Mouse (Mus musculus) thymus, adult 2 months (tissue): ENCODE data around the gene Kat6b. TPM values are rescaled to one million over a fixed set of nuclear protein-coding genes. Genes with fewer than 3 reads are reported as not detected.

Experiments
- DNase-seq: peaks from one replicate; pipeline ENCODE4 v3.0.0; 2021
- H3K27ac ChIP-seq: fragments of 200-500 bp; 2 replicates; pipeline ENCODE4 v1.5.1; 2012; ENCODE audit warnings: low read length, control low read depth; ENCODE audit not compliant: control insufficient read depth, insufficient read depth
- H3K27me3 ChIP-seq: fragments of 200-500 bp; 2 replicates; pipeline ENCODE4 v1.6.1; 2012; ENCODE audit warnings: mild to moderate bottlenecking, low read length, moderate library complexity, mixed read lengths; ENCODE audit not compliant: control insufficient read depth, insufficient read depth
- H3K36me3 ChIP-seq: fragments of 200-500 bp; 2 replicates; pipeline ENCODE4 v1.6.1; 2012; ENCODE audit warnings: mild to moderate bottlenecking, low read length, moderate library complexity; ENCODE audit not compliant: control insufficient read depth, insufficient read depth
- H3K4me1 ChIP-seq: fragments of 200-500 bp; replicated peaks from 2 replicates; pipeline ENCODE4 v1.6.1; 2012; ENCODE audit warnings: low read length; ENCODE audit not compliant: control insufficient read depth, insufficient read depth
- H3K4me3 ChIP-seq: fragments of 200-500 bp; 2 replicates; pipeline ENCODE4 v1.5.1; 2012; ENCODE audit warnings: mild to moderate bottlenecking, low read length, control low read depth, moderate library complexity; ENCODE audit not compliant: control insufficient read depth, insufficient read depth
- CTCF ChIP-seq: fragments of 200-500 bp; IDR thresholded peaks from 2 replicates; pipeline ENCODE4 v1.5.1; 2012; ENCODE audit warnings: mild to moderate bottlenecking, control low read depth, low read length, moderate library complexity, borderline replicate concordance; ENCODE audit not compliant: control insufficient read depth, poor library complexity, insufficient read depth; ENCODE audit errors: extremely low read depth
- POLR2A ChIP-seq: fragments of 200-500 bp; IDR thresholded peaks from 2 replicates; pipeline ENCODE4 v1.6.1; 2012; ENCODE audit warnings: mild to moderate bottlenecking, low read length, control low read depth, moderate library complexity; ENCODE audit not compliant: control insufficient read depth, poor library complexity, insufficient read depth; ENCODE audit errors: extremely low read depth
- WGBS: fragments of 180-500 bp; shearing (Covaris S2); methylation state at CpG from one replicate; pipeline ENCODE4 v1.1.7; 2018; 5-methylcytosine and 5-hydroxymethylcytosine counted together
- polyA plus RNA-seq: library from polyadenylated mRNA; depleted of rRNA; stranded (reverse); fragments of >200 nt; gene quantifications from 2 replicates; pipeline ENCODE4 v1.2.3, GENCODE M21; 2012

The Kat6b gene
- polyA plus RNA-seq, 1 experiment: 16.6 TPM

- Histone ChIP-seq H3K36me3 (no peaks in the 10 kb centered on the region), H3K4me3 (no peak overlapping the region), H3K4me1 (peaks cover 16% of the 10 kb centered on the region), H3K27me3 (no peaks in the 10 kb centered on the region), H3K27ac (no peak overlapping the region)
- TF ChIP-seq CTCF (no peak), POLR2A (no peak)
- DNase-seq: no peak
- 21% methylated on average over 8 of the region's 8 CpGs for WGBS
Measured at GRCm38 (mm10) chr14:21679631-21680201, 198.5 kb downstream of the Kat6b start.

GRCm38 (mm10) chr14:21682681-21683129 is 201.5 kb downstream of the Kat6b start:
- no peak overlapping the region for H3K4me3 ChIP-seq
- TF ChIP-seq POLR2A (no peak), CTCF (no peak)
- H3K4me1 ChIP-seq: peaks cover 14% of the 10 kb centered on the region
- no peaks in the 10 kb centered on the region for H3K36me3 ChIP-seq
- WGBS: 8% methylated on average over 9 of the region's 9 CpGs
- H3K27ac ChIP-seq: no peak overlapping the region
- peak; percentile 78 for DNase-seq
- no peaks in the 10 kb centered on the region for H3K27me3 ChIP-seq

- WGBS: 95% methylated on average over 4 of the region's 4 CpGs
- H3K4me3 ChIP-seq: no peak overlapping the region
- peaks cover 14% of the 10 kb centered on the region for H3K4me1 ChIP-seq
- H3K27me3 ChIP-seq: no peaks in the 10 kb centered on the region
- no peaks in the 10 kb centered on the region for H3K36me3 ChIP-seq
- no peak for TF ChIP-seq POLR2A
- no peak for TF ChIP-seq CTCF
- H3K27ac ChIP-seq: peak overlapping the region; percentile 23; the same call in 1 of the 2 replicates
- no peak for DNase-seq
Measured at GRCm38 (mm10) chr14:21683834-21684233, 202.6 kb downstream of the Kat6b start.

- Histone ChIP-seq H3K4me1 (peaks cover 4% of the 10 kb centered on the region), H3K36me3 (no peaks in the 10 kb centered on the region), H3K27me3 (no peaks in the 10 kb centered on the region), H3K27ac (no peak overlapping the region), H3K4me3 (no peak overlapping the region)
- no peak for DNase-seq
- 94% methylated on average over 10 of the region's 10 CpGs for WGBS
- TF ChIP-seq CTCF (no peak), POLR2A (no peak)
Measured at GRCm38 (mm10) chr14:21685411-21686146, 204.3 kb downstream of the Kat6b start.

- DNase-seq: no peak
- no peak overlapping the region for H3K4me3 ChIP-seq
- 83% methylated on average over 49 of the region's 49 CpGs for WGBS
Measured at GRCm38 (mm10) chr14:21686376-21687279, 205.4 kb downstream of the Kat6b start.

GRCm38 (mm10) chr14:21691070-21691469 is 209.8 kb downstream of the Kat6b start:
- Histone ChIP-seq H3K27me3 (no peaks in the 10 kb centered on the region), H3K4me1 (no peaks in the 10 kb centered on the region), H3K4me3 (no peak overlapping the region), H3K36me3 (no peaks in the 10 kb centered on the region), H3K27ac (no peak overlapping the region)
- no peak for DNase-seq
- no peak for TF ChIP-seq POLR2A
- no peak for TF ChIP-seq CTCF
- WGBS: 89% methylated on average over 3 of the region's 3 CpGs

More at GRCm38 (mm10) chr14:21686376-21687279, 205.4 kb downstream of the Kat6b start:
- Histone ChIP-seq H3K27me3 (no peaks in the 10 kb centered on the region), H3K4me1 (peaks cover 4% of the 10 kb centered on the region), H3K36me3 (no peaks in the 10 kb centered on the region), H3K27ac (no peak overlapping the region)
- TF ChIP-seq CTCF: no peak
- no peak for TF ChIP-seq POLR2A
